Mouse (Mus musculus): Measurements from ENCODE around the gene Ano4. TPM values are rescaled to one million over a fixed set of nuclear protein-coding genes. Genes with fewer than 3 reads are reported as not detected.

Ano4 gene
- total RNA-seq, 2 experiments from 2014 or later = 8.0 to 10.0 TPM

- DNase-seq = no peak
These were observed 64.2 kb downstream of the Ano4 start for GRCm38 (mm10) chr10:89280402-89280801.

DNA sequence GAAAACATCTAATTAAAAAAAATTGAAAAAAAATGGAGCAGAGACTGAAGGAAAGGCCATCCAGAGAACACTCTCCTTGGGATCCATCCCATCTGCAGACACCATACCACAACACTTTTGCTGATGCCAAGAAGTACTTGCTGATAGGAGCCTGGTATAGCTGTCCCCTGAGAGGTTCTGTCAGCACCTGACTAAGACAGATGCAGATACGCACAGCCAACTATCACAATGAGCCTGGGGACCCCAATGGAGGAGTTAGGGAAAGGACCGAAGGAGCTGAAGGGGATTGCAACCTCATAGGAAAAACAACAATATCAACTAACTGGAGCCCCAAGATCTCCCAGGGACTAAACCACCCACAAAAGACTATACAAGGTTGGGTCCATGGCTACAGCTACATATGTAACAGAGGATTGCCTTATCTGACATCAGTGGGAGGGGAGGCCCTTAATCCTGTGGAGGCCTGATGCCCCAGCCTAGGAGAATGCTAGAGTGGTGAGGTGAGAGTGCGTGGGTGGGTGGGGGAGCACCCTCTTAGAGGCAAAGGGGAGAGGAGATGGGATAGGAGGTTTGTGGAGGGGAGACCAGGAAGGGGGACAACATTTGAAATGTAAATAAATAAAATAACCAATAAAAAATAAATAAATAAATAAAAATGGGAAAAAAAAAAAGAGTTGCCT lies 71.4 kb downstream of the Ano4 start:
- no peak for DNase-seq

GRCm38 (mm10) chr10:89267312-89267711 lies 77.2 kb downstream of the Ano4 start:
- DNase-seq = no peak

DNA sequence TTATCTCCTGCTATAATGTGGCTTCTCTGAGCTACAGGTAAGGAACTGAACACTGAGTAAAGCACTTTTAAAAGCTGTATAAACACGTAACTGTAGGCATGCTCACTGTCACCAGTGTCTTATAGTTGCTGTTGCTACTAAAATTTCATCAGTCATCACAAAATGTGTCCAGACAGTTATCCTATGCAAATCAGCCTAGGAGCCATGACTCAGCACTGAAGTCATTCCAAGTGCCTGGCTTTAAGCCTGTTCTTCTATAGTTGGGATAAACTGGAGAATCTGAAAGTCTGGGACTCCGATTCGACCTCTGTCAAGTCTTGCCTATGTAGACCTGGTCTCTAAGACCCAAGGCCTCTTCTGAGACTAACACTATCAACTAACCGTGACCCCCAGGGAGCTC lies 81.2 kb downstream of the Ano4 start:
- no peak for DNase-seq

DNA sequence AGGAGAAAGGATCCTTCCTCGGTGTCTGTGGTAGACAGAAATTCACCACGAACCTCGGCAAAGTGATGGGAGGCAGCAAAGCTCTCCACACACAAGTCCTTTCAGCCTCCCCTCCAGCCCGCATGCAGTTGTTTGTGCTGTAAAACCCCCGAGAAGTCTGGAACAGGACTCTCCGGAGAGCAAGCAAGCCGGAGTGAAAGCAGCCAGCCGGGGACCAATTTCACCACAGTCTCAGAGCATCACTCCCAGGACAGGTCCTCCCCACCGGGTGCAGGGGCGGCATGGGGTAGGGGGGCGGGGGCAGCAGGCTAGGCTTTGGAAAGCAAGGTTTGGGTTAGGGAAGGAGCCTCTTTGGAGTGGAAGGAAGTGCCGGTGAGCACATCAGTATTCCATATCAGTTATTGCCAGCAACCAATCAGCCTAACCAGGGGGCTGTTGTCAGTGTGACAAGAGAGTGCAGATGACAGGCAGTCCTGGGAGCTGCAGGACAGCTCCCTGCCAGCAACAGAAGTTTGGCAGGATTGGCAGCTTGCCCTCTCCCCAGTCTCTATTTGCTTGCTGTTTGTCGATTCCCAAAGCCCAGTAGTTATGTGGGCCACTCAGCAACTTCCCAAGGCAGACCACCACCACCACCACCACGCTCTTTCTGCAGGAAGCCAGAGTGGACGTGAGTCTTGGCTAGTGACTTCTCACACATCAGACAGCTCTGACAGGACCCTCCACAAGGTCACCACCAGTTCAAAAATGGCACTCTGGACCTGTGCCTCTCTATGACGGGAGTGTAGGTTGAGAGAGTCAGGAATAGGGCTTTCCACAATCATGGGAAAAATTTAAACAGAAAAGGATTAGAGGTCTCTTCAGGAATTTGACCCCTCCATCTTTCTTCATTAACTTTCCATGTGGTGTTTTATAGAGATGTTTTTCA lies 86.8 kb downstream of the Ano4 start:
- peak in 1 of 2 experiments; percentile 10 for DNase-seq

DNA sequence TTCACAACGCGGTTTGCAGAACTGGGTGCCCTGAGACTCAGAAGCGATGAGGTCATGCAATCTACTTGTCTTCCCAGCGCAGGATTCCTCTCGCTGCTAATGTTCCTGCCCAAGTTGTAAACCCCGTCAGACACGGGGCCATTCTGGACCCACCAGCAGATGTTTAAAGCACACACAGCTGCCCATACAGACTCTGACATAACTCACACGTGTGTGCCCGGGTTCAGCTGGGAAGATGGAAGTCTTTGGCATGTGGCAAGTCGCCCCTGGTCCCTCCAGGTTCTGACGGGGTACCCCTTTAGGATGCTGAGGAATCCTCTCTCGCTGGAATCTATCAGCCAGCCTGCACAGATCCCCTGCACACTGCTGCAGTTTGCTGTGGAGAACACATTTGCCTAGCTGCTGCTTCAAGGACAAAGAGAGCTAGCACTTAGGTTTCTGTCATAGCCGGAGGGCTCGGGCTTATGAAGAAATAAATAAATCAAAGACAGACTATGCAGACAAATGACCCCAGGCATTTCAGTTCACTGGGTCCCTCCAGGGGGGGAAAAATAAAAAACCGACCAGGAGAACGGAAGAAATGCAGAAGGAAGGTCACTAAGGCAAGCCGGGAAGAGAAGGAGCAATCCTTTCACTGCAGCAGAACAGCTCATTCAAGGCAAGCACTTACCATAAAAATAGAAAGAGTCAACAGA lies 87.7 kb downstream of the Ano4 start:
- DNase-seq = peak in 1 of 2 experiments; percentile 3

DNA sequence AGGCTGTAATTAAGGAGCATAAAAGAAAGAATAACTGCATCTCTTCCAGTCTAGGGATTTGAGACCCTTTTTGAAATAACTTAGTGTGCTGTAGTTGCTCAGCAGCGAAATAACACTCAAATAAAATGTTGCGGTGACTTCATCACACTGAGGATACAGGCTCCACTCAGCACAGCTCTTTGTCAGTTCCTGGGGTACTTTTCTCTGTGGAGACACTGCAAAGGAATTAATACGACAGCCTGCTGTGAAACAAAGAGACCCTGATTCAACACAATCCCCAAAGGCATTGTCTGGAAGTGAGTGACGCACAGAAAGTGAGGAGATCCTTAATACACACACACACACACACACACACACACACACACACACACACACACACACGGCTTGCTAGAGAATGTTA lies 89.8 kb downstream of the Ano4 start:
- no peak for DNase-seq

DNA sequence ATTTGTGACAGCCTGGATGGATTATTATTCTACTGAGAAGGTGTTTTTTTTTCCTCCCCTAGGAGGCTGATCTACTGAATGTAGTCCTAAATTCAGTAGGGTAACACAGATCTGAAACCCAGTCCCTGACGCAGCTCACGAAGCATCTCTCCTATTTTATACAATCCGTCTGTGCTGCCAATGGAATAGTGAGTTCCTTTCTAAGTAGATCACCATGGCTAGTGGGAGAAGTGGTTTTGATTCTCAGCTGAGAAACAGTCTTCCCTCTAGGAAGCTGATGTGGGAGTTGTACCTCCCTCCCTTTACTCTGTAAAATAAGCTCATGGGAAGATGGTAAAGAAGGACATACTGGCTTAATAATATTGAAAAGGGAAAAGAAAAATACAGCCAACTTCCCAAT lies 90.8 kb downstream of the Ano4 start:
- DNase-seq = no peak

- no peak for DNase-seq
These were observed 91.9 kb downstream of the Ano4 start for GRCm38 (mm10) chr10:89252636-89253035.

- DNase-seq = no peak
These were observed 100.8 kb downstream of the Ano4 start for GRCm38 (mm10) chr10:89243808-89244207.

DNA sequence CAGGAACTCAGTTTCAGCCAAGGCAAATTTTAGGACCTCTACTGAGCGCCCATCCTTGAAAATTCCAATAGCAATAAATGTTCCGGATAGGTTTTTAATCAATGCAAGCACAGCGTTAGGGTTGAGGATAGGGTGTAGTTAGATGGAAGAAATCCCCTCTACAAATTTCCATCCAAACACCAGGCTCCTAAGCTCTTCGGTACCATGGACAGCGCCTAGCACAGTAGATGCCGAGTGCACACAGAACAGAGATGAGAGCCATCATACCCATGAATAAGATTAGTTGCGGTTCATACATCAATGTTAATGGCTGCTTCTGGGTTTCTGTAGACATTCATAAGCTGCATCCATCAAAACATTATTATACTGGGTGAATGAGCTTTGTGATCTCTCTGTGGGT lies 120.0 kb downstream of the Ano4 start:
- DNase-seq = peak in 1 of 2 experiments; percentile 25

GRCm38 (mm10) chr10:89222284-89222989 lies 122.1 kb downstream of the Ano4 start:
- no peak for DNase-seq

- no peak for DNase-seq
These were observed 128.5 kb downstream of the Ano4 start for GRCm38 (mm10) chr10:89216078-89216477.

DNA sequence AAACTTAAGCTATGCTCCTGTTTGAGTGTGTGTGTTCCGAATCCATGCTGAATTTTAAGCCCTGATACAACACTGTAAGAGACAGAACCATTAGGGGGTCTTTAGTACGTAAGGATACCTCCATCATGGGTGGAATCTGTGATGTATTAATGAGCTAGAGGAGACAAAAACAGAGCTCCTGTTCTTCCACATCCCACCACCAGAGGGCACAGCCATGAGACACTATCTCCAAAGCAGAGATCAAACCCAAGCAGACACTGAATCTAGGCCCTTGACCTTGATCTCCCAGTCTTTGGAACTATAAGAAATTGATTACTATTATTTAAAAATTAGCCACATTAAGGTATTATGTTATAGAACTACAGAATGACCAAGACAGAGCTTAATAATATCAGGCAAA lies 138.7 kb downstream of the Ano4 start:
- DNase-seq = peak in 1 of 2 experiments; percentile 22

DNA sequence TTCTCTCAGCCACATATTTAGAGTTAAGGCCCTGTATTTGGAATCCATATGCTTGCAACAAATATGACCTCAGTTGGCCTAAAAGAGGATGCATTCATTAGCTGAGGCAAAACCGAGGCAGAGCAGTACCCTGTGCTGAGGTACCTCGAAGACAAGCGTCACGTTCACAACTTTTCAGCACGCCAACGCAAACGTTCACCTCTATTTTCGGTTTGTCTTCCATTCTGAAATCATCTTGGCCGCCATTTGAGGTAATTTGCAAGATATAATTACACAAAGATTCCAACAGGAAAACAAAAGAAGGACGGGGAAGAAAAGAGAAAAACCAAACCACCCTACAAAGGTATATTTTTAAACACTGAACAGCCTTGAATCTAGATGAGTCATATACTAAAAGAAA lies 148.1 kb downstream of the Ano4 start:
- DNase-seq = no peak

DNA sequence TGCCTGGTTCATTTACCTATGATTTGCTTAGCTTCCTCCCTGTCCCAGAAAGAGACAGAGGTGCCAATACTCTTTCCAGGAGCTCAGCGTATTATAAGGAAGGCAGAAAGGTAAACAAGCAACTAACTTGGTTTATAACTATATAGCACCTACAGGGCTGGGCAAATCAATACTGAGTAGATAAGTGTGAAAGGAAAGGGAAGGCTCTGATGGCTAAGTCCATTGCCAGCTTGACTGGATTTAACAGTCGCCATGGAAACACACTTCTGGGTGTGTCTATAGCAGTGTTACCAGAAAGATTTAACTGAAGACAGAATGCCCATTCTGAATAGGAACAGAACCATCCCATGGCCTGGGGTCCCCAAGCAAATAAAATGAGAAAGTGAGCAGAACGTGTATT lies 149.5 kb downstream of the Ano4 start:
- no peak for DNase-seq

DNA sequence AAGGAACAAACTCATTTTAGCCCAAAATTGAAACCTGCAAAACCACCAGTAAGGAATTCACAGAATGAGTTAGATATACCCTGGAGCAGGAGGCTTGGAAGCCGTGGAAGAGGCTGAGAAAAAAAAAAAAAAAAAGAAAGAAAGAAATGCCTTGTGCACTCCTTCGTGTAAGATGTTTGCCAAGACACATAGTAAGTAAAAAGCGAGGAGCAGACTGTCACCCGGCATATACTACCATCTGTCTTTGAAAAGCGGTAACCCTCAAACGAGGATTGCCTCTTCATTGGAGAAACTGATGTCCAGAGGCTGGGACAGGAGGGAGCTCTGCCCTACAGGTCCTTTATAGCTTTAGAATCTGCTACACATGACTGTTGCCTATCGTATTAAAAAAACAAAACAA lies 150.1 kb downstream of the Ano4 start:
- DNase-seq = no peak

- no peak for DNase-seq
These were observed 166.6 kb downstream of the Ano4 start for GRCm38 (mm10) chr10:89177921-89178320.

- DNase-seq = no peak
These were observed 180.0 kb downstream of the Ano4 start for GRCm38 (mm10) chr10:89164533-89164932.

GRCm38 (mm10) chr10:89155502-89155901 lies 189.1 kb downstream of the Ano4 start:
- DNase-seq = no peak

DNA sequence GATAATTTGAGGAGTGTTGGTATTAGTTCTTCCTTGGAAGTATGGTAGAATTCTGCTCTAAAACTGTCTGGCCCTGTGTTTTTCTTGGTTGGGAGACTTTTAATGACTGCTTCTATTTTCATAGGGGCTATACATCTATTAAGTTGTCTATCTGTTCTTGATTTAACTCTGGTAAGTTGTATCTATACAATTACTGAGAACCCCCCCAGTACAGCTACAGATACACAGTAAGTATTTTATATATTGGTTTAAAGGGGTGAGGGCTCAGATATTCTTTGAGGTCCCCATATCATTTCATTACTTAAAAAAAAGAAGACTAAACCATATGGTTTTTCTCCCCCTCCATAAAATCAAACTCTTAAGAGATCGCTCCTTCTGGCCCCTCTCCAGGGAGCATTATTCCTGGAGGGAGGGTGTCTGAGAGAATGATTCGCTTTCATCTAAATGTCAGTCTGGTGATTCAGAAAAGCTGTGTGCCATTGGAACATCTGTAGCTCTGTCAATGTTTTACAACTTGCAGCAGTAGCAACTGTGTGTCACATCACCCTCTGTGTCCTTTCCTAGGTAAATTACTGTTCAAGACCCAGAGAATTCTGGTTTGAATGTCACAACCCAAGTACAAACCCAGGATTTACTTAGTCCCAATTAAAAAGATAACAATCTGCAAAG lies 189.6 kb downstream of the Ano4 start:
- no peak for DNase-seq

- no peak for DNase-seq
These were observed 195.4 kb downstream of the Ano4 start for GRCm38 (mm10) chr10:89149166-89149565.

All from heart, adult 18-20 months (tissue).